Mouse (Mus musculus): ENCODE results near the gene Arl3. TPM values are rescaled to one million over a fixed set of nuclear protein-coding genes. Genes with fewer than 3 reads are reported as not detected.

Arl3 gene
- total and polyA plus RNA-seq, 3 experiments, result 24.1 to 46.5 (median 45.3) TPM

DNA sequence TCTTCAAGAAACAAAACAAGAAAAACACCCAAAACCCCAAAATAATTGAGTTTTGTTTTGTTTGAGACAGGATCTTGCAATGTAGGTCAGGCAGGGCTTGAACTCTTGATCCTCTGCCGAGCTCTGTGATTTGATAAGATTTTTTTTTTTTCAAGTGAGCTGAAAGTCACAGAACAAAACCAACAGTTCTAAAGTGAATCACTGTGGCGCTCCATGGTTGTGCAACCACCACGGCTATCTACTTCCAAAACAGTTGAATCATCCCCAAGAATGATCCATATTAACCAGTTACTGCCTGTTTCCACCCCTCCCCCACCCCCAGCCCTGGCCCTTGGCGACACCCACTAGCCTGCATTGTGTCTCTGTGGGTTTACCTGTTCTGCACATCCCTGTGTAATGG, 27.4 kb upstream of the Arl3 start:
- dilution Hi-C loops (cut with MboI; ENCODE audit: extremely low pct_ligation_motif_present, extremely low pct_unique_long_range_greater_than_20kb, low sequenced_read_pairs), result no loop called here
- in situ Hi-C loops (cut with MboI; ENCODE audit: low pct_ligation_motif_present, low pct_unique_long_range_greater_than_20kb, low sequenced_read_pairs), result no loop called here
- Histone ChIP-seq H3K9me3 (replicated peaks; ENCODE audit: low read length) (no peaks in the 10 kb centered on the region), H3K27ac (ENCODE audit: insufficient read depth, low read depth) (no peak overlapping the region), H3K4me1 (ENCODE audit: control insufficient read depth in 1 of 2, insufficient read depth in 2 of 2) (peaks cover 9 to 34% of the 10 kb centered on the region in 2 experiments; a peak in 3 of 4 replicates), H3K4me2 (ENCODE audit: insufficient read depth, low read depth, poor library complexity, severe bottlenecking) (peak overlapping the region; percentile 65; the same call in 1 of the 2 replicates), H3K27me3 (replicated peaks) (no peaks in the 10 kb centered on the region), H3K36me3 (replicated peaks in 1 of 2; ENCODE audit: control insufficient read depth in 1 of 2, insufficient read depth in 1 of 2, low read length in 1 of 2) (peaks cover 3 to 50% of the 10 kb centered on the region in 2 experiments), H3K4me3 (replicated peaks in 1 of 3; ENCODE audit: low read depth in 2 of 3, low read length in 2 of 3, poor library complexity in 1 of 3) (no peak overlapping the region), H3K79me2 (replicated peaks; ENCODE audit: control insufficient read depth, extremely low read depth, insufficient read depth, poor library complexity, severe bottlenecking) (peaks cover 50% of the 10 kb centered on the region), H3K9ac (ENCODE audit: insufficient read depth, low read depth) (peak overlapping the region; percentile 64; the same call in 1 of the 2 replicates)
- DNase-seq (ENCODE audit: extremely low read depth), result no peak
- no peak for TF ChIP-seq ZNF384 (IDR thresholded peaks at IDR 0.05; ENCODE audit: low read depth, low read length)
- TF ChIP-seq MYC (IDR thresholded peaks at IDR 0.05; ENCODE audit: low read depth, low read length), result no peak
- TF ChIP-seq CHD1 (IDR thresholded peaks at IDR 0.05; ENCODE audit: low read depth, low read length), result no peak
- TF ChIP-seq JUN (IDR thresholded peaks at IDR 0.05; ENCODE audit: insufficient read depth, low read depth, low read length), result no peak
- TF ChIP-seq POLR2A (IDR thresholded peaks at IDR 0.05; ENCODE audit: low read depth, low read length), result no peak
- TF ChIP-seq MAZ (IDR thresholded peaks at IDR 0.05; ENCODE audit: low read depth, low read length), result no peak
- no peak for TF ChIP-seq USF1 (IDR thresholded peaks at IDR 0.05; ENCODE audit: low read depth, low read length)
- TF ChIP-seq BHLHE40 (IDR thresholded peaks at IDR 0.05; ENCODE audit: low read depth, low read length), result no peak
- no peak for TF ChIP-seq ZKSCAN1 (IDR thresholded peaks at IDR 0.05; ENCODE audit: borderline replicate concordance, low read depth, low read length)
- TF ChIP-seq TBP (conservative IDR thresholded peaks at IDR 0.05; ENCODE audit: low read depth, low read length), result no peak
- no peak for TF ChIP-seq E2F4 (IDR thresholded peaks at IDR 0.05; ENCODE audit: insufficient replicate concordance, low read depth, low read length)
- TF ChIP-seq CHD2 (IDR thresholded peaks at IDR 0.05; ENCODE audit: low read length), result no peak
- TF ChIP-seq TCF12 (IDR thresholded peaks at IDR 0.05; ENCODE audit: low read depth, low read length), result no peak

DNA sequence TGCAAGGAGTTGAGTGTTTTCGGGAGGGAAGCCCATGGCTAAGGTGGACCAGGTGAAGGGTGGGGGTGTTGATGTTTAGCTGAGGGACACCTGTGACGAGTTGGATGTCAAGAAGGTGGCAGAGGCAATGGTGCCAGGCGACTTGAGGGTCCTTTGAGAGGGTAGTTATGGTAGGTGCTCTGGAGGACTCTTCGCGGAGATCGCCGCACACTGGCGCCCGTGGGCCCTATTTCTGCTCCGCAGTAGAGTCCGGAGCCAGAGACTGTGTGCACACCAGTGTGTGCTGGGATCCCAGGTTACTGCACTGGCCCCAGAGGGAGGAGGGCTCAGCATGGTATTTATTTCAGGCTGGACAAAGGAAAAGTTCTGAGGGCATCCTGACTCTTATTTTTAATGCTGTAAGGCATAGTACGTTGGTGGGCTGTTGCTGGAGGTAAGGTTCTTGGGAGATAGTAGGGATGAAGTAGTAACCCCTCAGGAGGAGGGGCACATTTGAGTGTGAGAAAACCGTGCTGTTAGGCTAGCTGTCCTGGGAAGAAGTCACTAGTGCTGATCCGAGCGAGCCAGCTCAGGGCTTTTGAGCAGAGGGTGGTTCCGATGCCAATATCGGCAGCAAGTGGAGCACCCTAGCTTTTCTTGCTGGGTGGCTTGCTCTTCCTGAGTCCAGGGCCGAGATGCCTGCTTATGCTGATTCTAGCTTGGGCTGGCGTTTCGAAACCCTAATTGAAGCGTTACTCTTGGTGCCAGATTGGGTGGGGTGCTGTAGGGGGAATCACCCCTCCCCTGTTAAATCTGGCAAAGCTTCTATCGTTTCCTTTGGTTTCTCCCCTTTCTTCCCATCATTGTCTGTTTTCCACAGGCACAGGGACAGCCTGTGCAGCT, 26.6 kb upstream of the Arl3 start:
- H3K79me2 ChIP-seq (replicated peaks; ENCODE audit: control insufficient read depth, extremely low read depth, insufficient read depth, poor library complexity, severe bottlenecking), result peaks cover 50% of the 10 kb centered on the region
- TF ChIP-seq CHD2 (IDR thresholded peaks at IDR 0.05; ENCODE audit: low read length) (no peak), CTCF (conservative IDR thresholded peaks at IDR 0.05 in 1 of 2, IDR thresholded peaks at IDR 0.05 in 1 of 2; ENCODE audit: low read depth in 2 of 2, low read length in 2 of 2) (no peak), HCFC1 (IDR thresholded peaks at IDR 0.05; ENCODE audit: low read depth, low read length) (no peak), USF1 (IDR thresholded peaks at IDR 0.05; ENCODE audit: low read depth, low read length) (no peak), PAX5 (IDR thresholded peaks at IDR 0.05; ENCODE audit: low read length) (no peak), ELF1 (IDR thresholded peaks at IDR 0.05; ENCODE audit: low read depth, low read length) (no peak), RAD21 (IDR thresholded peaks at IDR 0.05; ENCODE audit: low read depth, low read length) (no peak), MAFK (IDR thresholded peaks at IDR 0.05; ENCODE audit: insufficient replicate concordance, low read length) (no peak), ZMIZ1 (IDR thresholded peaks at IDR 0.05; ENCODE audit: low read depth, low read length) (no peak), NRF1 (IDR thresholded peaks at IDR 0.05; ENCODE audit: low read depth, low read length) (no peak), CHD1 (IDR thresholded peaks at IDR 0.05; ENCODE audit: low read depth, low read length) (no peak)
- no peaks in the 10 kb centered on the region for H3K9me3 ChIP-seq (replicated peaks; ENCODE audit: low read length)
- peaks cover 9 to 34% of the 10 kb centered on the region in 2 experiments; a peak in 3 of 4 replicates for H3K4me1 ChIP-seq (ENCODE audit: control insufficient read depth in 1 of 2, insufficient read depth in 2 of 2)
- H3K27ac ChIP-seq (ENCODE audit: insufficient read depth, low read depth), result no peak overlapping the region
- peak overlapping the region; percentile 64 for H3K9ac ChIP-seq (ENCODE audit: insufficient read depth, low read depth)
- peak overlapping the region; percentile 65 for H3K4me2 ChIP-seq (ENCODE audit: insufficient read depth, low read depth, poor library complexity, severe bottlenecking)
- H3K4me3 ChIP-seq (replicated peaks in 1 of 3; ENCODE audit: low read depth in 2 of 3, low read length in 2 of 3, poor library complexity in 1 of 3), result peak overlapping the region; percentile 90 to 96 (median 93)
- in situ Hi-C loops (cut with MboI; ENCODE audit: low pct_ligation_motif_present, low pct_unique_long_range_greater_than_20kb, low sequenced_read_pairs), result no loop called here
- dilution Hi-C loops (cut with MboI; ENCODE audit: extremely low pct_ligation_motif_present, extremely low pct_unique_long_range_greater_than_20kb, low sequenced_read_pairs), result no loop called here
- no peak for DNase-seq (ENCODE audit: extremely low read depth)
- no peaks in the 10 kb centered on the region for H3K27me3 ChIP-seq (replicated peaks)
- H3K36me3 ChIP-seq (replicated peaks in 1 of 2; ENCODE audit: control insufficient read depth in 1 of 2, insufficient read depth in 1 of 2, low read length in 1 of 2), result peaks cover 3 to 52% of the 10 kb centered on the region in 2 experiments

Measured in CH12.LX (cell line).